9 mouse cellular contexts compared by ENCODE assay signal in genomic region chr10:42346179-42346877, GRCm38 (mm10).
DNase-seq lines count a peak whose midpoint lies in the region; ATAC-seq and TF ChIP-seq lines count a peak whose summit lies in the region.
"Had no signal": no experiment of that assay in that cellular context is flagged by ENCODE, and none has a peak within 500 bp of the region (broad histone marks: within the 10 kb centered on the region; RNA-seq: fewer than 3 reads in every experiment).

No protein-coding gene starts in this region.

- no peak overlapping the region for H3K9ac ChIP-seq in lung, postnatal 0 days (replicated peaks; ENCODE audit: low read depth)
- H3K9ac ChIP-seq: liver, embryonic 14.5 days had no signal

- peaks cover 29% of the 10 kb centered on the region for H3K4me1 ChIP-seq in forebrain, embryonic 10.5 days
- peaks cover 2% of the 10 kb centered on the region; the same call in 1 of the 2 replicates for H3K4me1 ChIP-seq in limb, embryonic 10.5 days
- no peaks in the 10 kb centered on the region for H3K4me1 ChIP-seq in lung, postnatal 0 days (ENCODE audit: insufficient read depth, low read depth, low read length)

- no peaks in the 10 kb centered on the region for H3K9me3 ChIP-seq in forebrain, embryonic 10.5 days
- no peaks in the 10 kb centered on the region for H3K9me3 ChIP-seq in limb, embryonic 10.5 days (replicated peaks)
- H3K9me3 ChIP-seq in lung, postnatal 0 days (ENCODE audit: low read length) = no peaks in the 10 kb centered on the region

- no peaks in the 10 kb centered on the region for H3K36me3 ChIP-seq in forebrain, embryonic 10.5 days (replicated peaks)
- no peaks in the 10 kb centered on the region for H3K36me3 ChIP-seq in limb, embryonic 10.5 days
- no peaks in the 10 kb centered on the region for H3K36me3 ChIP-seq in lung, postnatal 0 days (ENCODE audit: insufficient read depth, low read length)

- DNase-seq in adrenal gland, postnatal 10 days = peak; percentile 43
- no peak for DNase-seq in adrenal gland, adult 8-10 months
- DNase-seq in Muller cell, postnatal 12 days (ENCODE audit: inconsistent ontology term) = peak; percentile 74
- no peak for DNase-seq in forebrain, embryonic 10.5 days (ENCODE audit: extremely low spot score, low spot score)
- no peak for DNase-seq in limb, embryonic 10.5 days (ENCODE audit: low spot score)
- no peak for DNase-seq in lung, adult 18-20 months
- DNase-seq in lung, postnatal 0 days (ENCODE audit: low spot score) = no peak

- H3K27ac ChIP-seq in forebrain, embryonic 10.5 days = peak overlapping the region; percentile 76
- peak overlapping the region; percentile 30; the same call in 1 of the 2 replicates for H3K27ac ChIP-seq in limb, embryonic 10.5 days
- H3K27ac ChIP-seq in lung, postnatal 0 days (ENCODE audit: low read length) = no peak overlapping the region
- H3K27ac ChIP-seq: liver, embryonic 14.5 days had no signal

- ATAC-seq in CD4-positive, CD25-positive, alpha-beta regulatory T cell, adult 4 months = no peak
- ATAC-seq in lung, postnatal 0 days = no peak

- no peak overlapping the region; the same call in 1 of the 2 replicates for H3K4me3 ChIP-seq in forebrain, embryonic 10.5 days
- no peak overlapping the region for H3K4me3 ChIP-seq in limb, embryonic 10.5 days
- H3K4me3 ChIP-seq in lung, postnatal 0 days (ENCODE audit: low read depth, low read length) = no peak overlapping the region

- peaks cover 4% of the 10 kb centered on the region; the same call in 1 of the 2 replicates for H3K27me3 ChIP-seq in forebrain, embryonic 10.5 days (ENCODE audit: poor library complexity, severe bottlenecking)
- no peaks in the 10 kb centered on the region for H3K27me3 ChIP-seq in limb, embryonic 10.5 days (ENCODE audit: low read depth, poor library complexity, severe bottlenecking)
- no peaks in the 10 kb centered on the region for H3K27me3 ChIP-seq in lung, postnatal 0 days (replicated peaks; ENCODE audit: insufficient read depth, low read length)

- TF ChIP-seq EP300 in lung, postnatal 0 days (IDR thresholded peaks at IDR 0.05) = no peak

- TF ChIP-seq CTCF in lung, postnatal 0 days (IDR thresholded peaks at IDR 0.05) = no peak

- WGBS in forebrain, embryonic 10.5 days = 42% methylated on average over 12 of the region's 12 CpGs
- WGBS in limb, embryonic 10.5 days = 76% methylated on average over 12 of the region's 12 CpGs
- 70% methylated on average over 12 of the region's 12 CpGs for WGBS in lung, postnatal 0 days

- no peak overlapping the region for H3K4me2 ChIP-seq in lung, postnatal 0 days (replicated peaks; ENCODE audit: low read depth, low read length)

Comparison
In these comparisons a context has a peak if more than half of its experiments do, and no peak if none do; other contexts are left out.
1. DNase-seq: peak in adrenal gland, postnatal 10 days (single experiment) and Muller cell, postnatal 12 days (single experiment); none in adrenal gland, adult 8-10 months (single experiment), forebrain, embryonic 10.5 days (single experiment), limb, embryonic 10.5 days (single experiment), lung, adult 18-20 months (0 of 2) and lung, postnatal 0 days (single experiment).